Mouse (Mus musculus) G1E (cell line): Measurements from ENCODE around the gene Eif5.

Experiments
- CTCF ChIP-seq: IDR thresholded peaks from 2 replicates; pipeline ENCODE4 v1.5.1; 2012; ENCODE audit warnings: low read depth, low read length, inconsistent platforms, mixed read lengths
- GATA1 ChIP-seq: IDR thresholded peaks from 2 replicates; pipeline ENCODE4 v1.6.1; 2012; ENCODE audit warnings: borderline replicate concordance, low read length, inconsistent platforms, mixed read lengths

DNA sequence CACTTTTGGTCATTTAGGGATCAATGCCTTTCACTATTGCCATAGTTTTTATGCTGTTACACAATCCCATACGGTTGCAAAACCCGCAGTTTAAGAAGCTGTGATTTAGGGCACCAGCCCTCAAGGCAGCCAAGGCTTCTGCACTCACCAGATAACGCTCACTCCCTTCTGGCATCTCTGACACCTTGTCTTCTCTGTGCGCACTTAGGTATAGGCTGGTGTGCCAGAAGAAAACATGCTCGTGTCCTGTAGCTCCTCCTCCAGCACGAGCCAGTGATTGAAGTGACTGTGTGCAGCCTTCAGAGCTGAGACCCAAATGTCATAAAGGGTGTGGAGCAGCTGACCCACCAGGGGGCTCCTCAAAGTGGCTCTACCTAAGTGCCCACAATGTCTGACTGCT is 2.5 kb upstream of the Eif5 start:
- no peak for TF ChIP-seq CTCF
- no peak for TF ChIP-seq GATA1
